Mouse (Mus musculus): Measurements from ENCODE around the gene Sardh.

DNA sequence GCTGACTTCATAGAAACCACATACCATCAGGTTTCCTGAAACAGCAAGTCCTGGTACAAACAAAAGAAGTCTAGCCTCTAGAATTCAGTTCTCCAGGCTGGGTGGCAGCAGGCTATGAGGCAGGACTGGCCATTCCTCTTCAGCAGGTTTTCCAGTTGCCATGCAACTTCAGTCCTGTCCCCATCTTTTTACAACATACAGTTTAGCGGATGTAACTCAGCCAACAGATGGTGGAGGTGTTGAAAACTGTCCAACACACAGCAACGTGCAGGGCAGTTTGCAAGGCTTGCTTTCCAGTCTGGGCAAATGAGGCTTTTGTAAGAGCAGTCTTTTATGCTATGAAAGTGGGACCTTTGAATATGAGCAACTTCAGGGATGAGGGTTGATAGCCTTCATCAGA lies 103.2 kb downstream of the Sardh start:
- TF ChIP-seq ZNF384 (IDR thresholded peaks at IDR 0.05; ENCODE audit: low read depth, low read length) (no peak), CHD2 (IDR thresholded peaks at IDR 0.05; ENCODE audit: low read depth, low read length) (no peak), MAFK (IDR thresholded peaks at IDR 0.05; ENCODE audit: insufficient read depth, low read depth, low read length) (no peak), ZC3H11A (IDR thresholded peaks at IDR 0.05; ENCODE audit: borderline replicate concordance, low read depth, low read length) (no peak)
